Mouse (Mus musculus) kidney, adult 11 months (tissue): ENCODE data around the gene Mdm2.
A peak's percentile ranks its signal among the peaks of the same experiment; 100 is the strongest.
"Not testable (repeated sequence)": the region's sequence is repeated elsewhere in the genome, so short reads cannot be mapped to it uniquely, and the experiment has no call there.

ENCODE experiments used
- DNase-seq: peaks from one replicate; pipeline ENCODE4 v3.0.0; 2022

Gene Mdm2

GRCm38 (mm10) chr10:117731244-117732101 lies 20.9 kb upstream of the Mdm2 start:
- DNase-seq, result peak; percentile 78

DNA sequence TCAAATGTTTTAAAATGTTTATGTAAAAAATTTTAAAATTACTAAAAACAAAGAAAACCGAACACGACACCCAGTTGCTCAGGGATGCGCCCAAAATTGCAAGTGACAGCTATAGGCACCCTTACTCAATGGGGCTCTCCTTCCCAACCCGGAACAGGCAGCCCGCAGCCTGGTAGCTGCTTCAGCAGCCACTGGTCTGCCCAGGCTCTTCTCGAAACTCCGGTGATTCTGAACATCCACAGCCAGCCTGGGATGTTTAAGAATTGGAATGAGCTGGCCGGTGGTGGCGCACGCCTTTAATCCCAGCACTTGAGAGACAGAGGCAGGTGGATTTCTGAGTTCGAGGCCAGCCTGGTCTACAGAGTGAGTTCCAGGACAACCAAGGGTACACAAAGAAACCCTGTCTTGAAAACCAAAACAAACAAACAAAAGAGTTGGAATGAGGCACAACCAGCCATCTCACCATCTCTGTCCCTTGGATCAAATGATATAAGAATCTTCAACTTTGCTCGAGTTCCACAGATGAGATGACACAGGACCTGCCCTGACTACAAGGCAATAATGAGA lies 20.2 kb upstream of the Mdm2 start:
- DNase-seq, result no peak

GRCm38 (mm10) chr10:117730140-117730539 lies 19.6 kb upstream of the Mdm2 start:
- DNase-seq, result no peak

DNA sequence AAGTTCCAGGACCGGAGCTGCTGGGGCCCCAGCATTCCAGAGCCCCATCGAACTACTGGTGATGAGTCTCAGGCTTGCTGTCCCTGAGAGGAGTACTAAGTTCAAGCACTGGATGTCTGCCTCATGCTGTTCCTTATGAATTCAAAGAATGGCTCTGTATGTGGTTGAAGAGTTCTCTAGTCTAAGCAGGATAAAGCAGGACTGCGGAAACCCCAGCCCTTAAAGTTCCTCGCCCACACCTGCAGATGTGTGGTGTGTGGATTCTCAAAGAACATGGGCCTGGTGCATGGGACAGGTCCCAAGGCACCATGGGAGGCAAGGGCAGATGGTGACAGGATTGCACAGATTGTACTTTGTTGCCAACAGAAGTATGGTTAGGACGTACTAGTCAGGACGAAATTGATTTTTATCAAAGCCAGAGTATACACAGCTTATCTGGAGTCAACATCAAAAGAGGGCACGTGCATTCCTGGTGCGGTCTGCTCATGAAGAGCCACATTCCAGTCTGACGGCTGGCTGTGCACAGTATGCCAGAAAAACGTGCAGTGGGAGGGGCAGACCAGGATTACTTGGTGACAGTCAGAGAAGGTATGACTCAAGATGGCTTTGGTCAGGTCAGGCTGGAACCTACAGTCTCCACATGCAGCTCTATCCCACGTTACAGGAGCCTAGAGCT lies 18.7 kb upstream of the Mdm2 start:
- no peak for DNase-seq

GRCm38 (mm10) chr10:117728574-117728973 lies 18.0 kb upstream of the Mdm2 start:
- no peak for DNase-seq

DNA sequence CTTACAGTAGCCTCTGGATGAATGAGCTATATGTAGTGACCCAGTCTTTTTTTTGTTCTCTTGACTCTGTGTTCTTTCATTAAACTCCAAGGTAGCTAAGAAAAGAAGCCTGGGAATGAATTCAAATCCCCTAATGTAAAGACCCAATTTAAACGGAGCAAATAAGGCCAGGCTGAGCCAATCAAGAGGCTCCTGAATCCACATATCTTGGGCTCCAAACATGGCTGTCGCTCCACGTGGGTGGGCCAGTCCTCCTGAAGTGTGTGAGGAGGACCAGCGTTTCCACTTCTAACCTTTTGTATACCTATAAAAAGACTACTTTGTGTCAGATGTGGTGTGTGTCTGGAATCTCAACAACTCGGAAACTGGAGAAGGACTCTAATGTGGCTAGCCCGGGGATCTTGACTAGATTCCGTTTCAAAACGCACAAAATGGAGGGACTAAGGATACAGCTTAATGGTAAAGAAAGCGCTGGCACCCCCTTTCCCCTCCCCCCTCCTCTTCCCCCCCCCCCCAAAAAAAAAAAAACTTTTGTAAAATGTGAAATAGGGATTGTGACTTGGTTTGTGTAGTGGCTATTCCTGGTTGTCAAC lies 17.1 kb upstream of the Mdm2 start:
- DNase-seq, result no peak

- no peak for DNase-seq
Observed at GRCm38 (mm10) chr10:117726888-117727385, 16.4 kb upstream of the Mdm2 start.

GRCm38 (mm10) chr10:117726350-117726749 lies 15.8 kb upstream of the Mdm2 start:
- DNase-seq, result no peak

- DNase-seq, result no peak
Observed at GRCm38 (mm10) chr10:117725671-117726070, 15.1 kb upstream of the Mdm2 start.

- DNase-seq, result no peak
Observed at GRCm38 (mm10) chr10:117724804-117725361, 14.3 kb upstream of the Mdm2 start.

GRCm38 (mm10) chr10:117724136-117724718 lies 13.7 kb upstream of the Mdm2 start:
- DNase-seq, result no peak

GRCm38 (mm10) chr10:117718161-117719119 lies 7.9 kb upstream of the Mdm2 start:
- peak; percentile 88 for DNase-seq

DNA sequence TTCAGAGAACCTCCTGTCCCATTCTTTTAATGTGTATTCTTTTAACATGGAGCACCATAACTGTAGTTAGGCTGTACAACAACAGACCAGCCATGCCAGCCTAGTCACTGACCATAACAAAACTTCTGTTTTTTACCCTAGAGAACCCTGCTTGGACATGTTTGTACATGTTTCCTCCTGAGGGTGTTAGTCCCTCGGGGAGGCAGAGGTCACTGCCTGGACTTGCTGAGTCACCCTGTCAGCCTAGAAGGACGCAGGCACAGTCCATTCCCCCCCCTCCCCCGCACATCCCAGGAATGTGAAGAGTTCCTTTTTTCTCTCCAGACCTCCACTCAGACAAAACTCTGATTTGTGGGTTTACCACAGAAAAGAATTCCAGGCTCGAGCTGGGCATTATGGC lies 7.0 kb upstream of the Mdm2 start:
- DNase-seq, result peak; percentile 78

DNA sequence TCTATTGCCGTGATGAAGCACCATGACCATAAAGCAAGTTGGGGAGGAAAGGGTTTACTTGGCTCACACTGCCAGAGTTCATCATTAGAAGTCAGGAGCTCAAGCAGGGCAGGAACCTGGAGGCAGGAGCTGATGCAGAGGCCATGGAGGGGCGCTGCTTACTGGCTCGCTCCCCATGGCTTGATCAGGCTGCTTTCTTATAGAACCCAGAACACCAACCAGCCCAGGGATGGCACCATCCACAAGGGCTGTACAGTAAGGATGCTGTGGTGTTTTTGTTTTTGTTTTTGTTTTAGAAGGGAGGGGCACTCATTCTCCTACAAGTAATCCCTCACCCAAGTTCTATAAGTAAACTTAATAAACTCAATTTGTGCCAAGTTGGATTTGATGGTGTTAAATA lies 6.1 kb upstream of the Mdm2 start:
- no peak for DNase-seq

DNA sequence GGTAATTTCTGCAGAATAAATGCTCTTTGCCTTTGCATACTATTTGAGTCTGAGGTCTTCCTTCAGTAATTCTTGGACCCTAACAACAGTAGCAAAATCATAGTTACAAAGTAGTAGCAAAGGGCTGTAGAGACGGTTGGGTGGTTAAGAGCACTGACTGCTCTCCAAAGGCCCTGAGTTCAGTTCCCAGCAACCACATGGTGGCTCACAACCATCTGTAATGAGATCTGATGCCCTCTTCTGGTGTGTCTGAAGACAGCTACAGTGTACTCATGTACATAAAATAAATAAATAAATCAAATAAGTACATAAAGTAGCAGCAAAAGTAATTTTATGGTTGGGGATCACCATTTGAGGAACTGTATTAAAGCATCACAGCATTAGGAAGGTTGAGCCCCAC lies 5.1 kb upstream of the Mdm2 start:
- not testable (repeated sequence) for DNase-seq

DNA sequence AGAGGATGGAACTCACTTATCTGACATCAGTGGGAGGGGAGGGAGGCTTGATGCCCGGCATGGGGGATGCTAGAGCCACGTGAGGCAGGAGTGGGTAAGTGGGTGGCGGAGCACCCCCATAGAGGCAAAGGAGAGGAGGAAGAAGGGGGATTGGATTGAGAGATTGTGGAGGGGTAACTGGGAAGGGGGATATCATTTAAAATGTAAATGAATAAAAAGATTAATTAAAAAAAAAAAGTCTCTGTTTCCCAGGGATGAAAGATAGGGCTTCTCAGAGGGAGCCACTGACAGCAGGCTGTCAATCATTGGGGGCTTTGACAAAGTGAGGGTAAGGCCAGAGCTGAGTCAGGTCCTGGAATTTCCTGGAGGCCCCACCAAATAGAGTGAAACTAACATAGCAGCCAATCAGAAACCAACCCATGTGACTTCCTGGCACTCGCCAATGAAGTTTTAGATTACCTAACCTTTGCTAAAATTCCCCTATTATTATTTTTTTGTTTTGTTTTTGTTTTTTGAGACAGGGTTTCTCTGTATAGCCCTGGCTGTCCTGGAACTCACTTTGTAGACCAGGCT lies 4.5 kb upstream of the Mdm2 start:
- no peak for DNase-seq

DNA sequence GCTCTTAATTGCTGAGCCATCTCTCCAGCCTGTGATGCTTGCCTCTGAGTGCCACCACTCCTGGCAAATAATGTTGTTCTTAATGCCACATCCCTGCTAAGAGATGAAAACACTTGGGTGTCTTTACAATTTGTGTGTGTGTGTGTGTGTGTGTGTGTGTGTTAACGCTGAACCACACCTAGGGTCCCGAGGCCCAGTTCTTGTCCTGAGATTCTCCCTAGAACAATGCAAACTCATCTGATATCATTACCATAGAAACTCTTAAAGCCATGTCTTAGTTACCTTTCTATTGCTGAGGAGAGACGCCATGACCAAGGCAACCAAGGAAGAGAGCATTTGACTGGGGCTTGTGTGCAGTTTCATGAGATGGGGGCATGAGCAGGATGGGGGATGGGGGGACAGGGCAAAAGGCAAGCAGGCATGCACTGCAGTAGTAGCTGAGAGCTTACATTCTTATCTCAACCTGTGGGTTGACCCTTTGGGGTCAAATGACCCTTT lies 3.5 kb upstream of the Mdm2 start:
- no peak for DNase-seq

DNA sequence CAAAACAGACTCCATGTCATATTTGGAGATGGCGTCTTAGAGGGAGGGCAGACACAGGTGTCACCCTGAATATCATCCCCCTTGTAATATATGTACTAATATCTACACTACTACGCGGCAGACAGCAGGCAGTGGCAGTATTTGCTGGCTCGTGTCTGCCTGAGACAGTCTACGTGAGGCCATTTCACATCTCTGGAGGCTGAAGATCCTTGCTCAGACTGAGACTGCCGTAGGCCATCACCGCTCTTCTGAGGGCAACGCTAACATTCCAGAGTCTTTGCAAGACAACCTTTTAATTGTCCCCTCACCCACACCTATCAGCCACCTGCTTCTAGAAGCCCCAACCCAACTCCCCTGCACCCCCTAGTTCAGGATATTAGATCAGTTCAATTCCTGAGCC lies 2.9 kb upstream of the Mdm2 start:
- no peak for DNase-seq

GRCm38 (mm10) chr10:117712871-117713270 lies 2.3 kb upstream of the Mdm2 start:
- DNase-seq, result no peak

GRCm38 (mm10) chr10:117712191-117712754 lies 1.7 kb upstream of the Mdm2 start:
- no peak for DNase-seq

DNA sequence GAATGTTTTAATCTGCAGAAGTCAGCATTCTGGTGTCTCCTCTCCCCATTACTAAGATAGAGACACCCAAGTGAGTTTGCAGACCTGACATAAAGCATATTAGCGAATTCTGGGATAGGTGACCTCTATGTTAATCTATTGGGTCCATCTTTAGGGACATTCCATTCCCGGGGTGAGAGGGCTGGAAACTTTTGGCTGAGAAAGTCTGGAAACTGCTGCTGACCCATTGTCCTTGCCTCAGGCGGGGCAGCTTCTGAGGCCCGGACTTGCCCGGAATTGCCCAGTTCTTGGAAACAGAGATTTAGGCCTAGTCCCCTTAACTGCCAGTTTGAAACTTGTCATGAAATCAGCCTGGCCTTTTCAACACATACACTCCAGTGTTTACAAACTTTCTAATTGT lies 850 bp upstream of the Mdm2 start:
- DNase-seq, result peak; percentile 72
